Mouse (Mus musculus): ENCODE results near the gene Lhpp. TPM values are rescaled to one million over a fixed set of nuclear protein-coding genes. Genes with fewer than 3 reads are reported as not detected.

The Lhpp gene
- total RNA-seq, 2 experiments from 2014 or later, result 12.5 to 13.2 TPM

- DNase-seq, result no peak
These were observed 71.9 kb downstream of the Lhpp start for GRCm38 (mm10) chr7:132682336-132682735.

GRCm38 (mm10) chr7:132682901-132683300 lies 72.5 kb downstream of the Lhpp start:
- no peak for DNase-seq

- no peak for DNase-seq
These were observed 73.5 kb downstream of the Lhpp start for GRCm38 (mm10) chr7:132683923-132684322.

DNA sequence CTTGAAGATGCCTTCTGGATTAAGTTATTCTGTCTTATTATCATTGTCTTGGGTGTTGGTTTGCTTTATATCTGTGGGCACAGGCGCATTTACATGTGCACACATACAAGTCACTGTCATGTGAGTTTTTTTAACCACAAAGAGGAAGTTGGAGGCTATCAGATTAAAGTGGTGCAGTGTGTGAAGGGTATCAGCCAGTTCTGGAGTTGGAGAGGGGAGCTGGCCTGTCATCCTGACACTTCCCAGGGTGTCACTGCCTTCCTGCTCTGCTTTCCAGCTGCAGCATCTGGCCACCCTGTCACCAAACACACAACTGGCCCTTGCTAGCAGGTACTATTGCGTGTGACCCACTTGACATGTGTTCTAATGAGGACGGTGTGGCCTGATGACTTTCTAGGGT lies 76.1 kb downstream of the Lhpp start:
- DNase-seq, result no peak

DNA sequence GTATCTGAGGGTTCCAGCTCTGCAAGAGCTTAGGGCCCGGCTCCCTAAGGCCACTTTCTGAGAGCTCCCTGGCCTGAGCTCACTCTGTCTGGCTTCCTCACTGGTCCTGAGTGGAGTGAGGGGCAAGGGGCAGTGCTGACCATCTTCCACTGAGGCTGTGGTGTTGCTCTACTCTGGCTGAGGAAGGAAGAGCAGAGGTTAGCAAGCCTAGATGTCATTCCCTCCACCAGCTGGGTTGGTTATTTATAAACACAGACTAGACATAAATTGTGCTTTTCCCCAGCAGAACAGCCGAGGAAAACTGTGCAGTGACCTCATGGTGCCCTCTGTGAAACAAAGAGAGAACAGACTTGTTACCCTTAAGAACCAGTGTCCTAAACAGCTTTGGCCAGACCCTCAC lies 77.5 kb downstream of the Lhpp start:
- DNase-seq, result no peak

- DNase-seq, result no peak
These were observed 78.3 kb downstream of the Lhpp start for GRCm38 (mm10) chr7:132688721-132689120.

- DNase-seq, result no peak
These were observed 79.3 kb downstream of the Lhpp start for GRCm38 (mm10) chr7:132689722-132690121.

DNA sequence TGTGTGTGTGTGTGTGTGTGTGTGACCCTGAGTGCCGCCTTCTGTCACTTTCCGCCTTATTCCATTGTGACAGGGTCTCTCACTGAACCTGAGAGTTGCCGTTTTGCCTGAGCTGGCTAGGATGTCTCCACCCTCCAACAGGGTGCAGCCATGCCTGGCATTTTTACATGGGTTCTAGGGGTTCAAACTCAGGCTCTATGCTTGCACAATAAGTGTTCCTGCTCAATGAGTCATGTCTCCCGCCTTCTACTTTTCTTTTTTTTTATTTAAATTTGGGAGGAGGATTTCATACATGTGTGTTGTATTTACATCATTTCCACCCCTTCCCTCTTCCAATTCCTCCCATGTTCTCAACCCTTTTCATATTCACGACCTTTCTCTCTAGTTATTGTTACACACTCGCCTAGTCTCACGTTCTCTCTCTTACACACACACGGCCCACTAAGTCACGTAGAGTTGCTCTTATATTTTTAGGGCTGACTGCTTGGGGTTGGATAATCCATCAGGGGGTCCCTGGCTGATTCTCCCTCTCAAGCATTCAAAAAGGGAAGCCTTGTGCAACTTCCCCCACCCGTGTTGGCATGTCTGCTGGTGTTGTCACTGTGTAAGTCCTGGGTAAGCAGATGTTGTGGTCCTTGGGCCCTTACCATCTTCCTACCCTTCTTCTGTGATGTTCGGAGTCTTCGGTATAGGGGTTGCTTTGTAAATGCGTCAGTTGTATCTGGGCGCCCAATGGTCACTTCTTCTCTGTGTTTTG lies 80.5 kb downstream of the Lhpp start:
- DNase-seq, result no peak

- DNase-seq, result no peak
These were observed 82.3 kb downstream of the Lhpp start for GRCm38 (mm10) chr7:132692719-132693118.

DNA sequence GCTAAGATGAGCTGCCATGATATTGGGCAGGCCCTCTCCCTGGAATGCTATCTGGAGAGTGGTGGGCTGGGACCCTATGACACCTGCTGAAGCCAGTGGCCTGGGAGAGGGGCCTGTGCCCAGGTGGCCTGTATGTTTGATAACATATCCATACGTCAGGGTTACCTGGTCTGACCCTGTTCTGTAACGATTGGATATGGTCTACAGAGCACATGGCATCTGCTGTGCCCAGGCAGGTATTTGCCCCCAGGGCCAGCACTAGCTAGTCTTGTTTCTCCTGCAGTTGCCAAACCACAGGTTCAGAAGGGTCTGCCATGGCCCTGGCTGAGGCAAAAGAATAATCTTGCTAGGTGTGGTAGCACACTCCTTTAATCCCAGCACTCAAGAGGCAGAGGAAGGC lies 83.1 kb downstream of the Lhpp start:
- DNase-seq, result no peak

DNA sequence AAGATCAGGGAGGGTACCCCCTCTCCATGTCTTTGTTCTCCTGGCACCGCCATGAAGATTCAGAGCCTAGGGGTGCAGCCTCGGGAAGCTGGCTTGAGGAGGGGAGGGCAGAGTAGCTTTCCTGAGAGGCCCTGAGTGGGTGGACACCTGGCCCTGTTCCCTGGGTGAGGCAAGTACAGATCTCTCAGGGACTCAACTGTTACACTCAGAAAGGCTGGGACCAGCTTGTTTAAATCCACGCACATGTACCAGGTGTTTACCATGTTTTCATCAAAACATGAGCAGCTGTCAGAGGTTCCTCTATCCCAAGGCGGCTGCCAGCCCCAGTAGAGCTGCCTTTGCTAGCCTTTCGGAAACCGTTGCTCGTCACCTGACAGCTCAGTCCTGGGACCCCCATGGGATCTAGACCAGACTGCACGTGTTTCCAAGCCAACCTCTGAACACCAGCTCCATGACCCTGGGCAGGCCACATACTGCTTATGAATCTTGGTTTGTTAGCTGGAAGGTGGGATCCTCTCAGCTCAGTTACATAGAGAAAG lies 86.9 kb downstream of the Lhpp start:
- no peak for DNase-seq

DNA sequence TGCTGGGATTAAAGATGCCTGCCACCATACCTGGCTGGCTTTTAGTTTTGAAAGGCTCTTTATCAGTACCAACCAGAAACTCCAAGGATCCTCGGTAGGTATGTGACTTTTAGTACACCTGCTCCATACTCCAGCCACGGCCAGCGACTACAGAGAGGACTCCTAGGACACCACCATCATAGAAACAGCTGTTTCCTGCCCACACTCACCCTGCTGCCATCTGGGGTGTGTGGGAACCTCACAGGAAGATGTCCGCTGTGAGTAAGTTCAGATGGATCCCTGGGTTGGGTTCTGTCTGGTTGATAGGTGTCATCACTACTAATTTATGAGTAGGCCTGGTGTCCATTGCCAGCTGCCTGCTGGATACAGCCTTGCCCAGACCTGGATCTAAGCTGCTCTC lies 88.3 kb downstream of the Lhpp start:
- no peak for DNase-seq

- DNase-seq, result no peak
These were observed 88.7 kb downstream of the Lhpp start for GRCm38 (mm10) chr7:132699165-132699564.

GRCm38 (mm10) chr7:132699639-132700038 lies 89.2 kb downstream of the Lhpp start:
- DNase-seq, result no peak

GRCm38 (mm10) chr7:132700107-132700506 lies 89.7 kb downstream of the Lhpp start:
- DNase-seq, result no peak

GRCm38 (mm10) chr7:132701412-132701811 lies 91.0 kb downstream of the Lhpp start:
- DNase-seq, result no peak

GRCm38 (mm10) chr7:132702024-132702423 lies 91.6 kb downstream of the Lhpp start:
- no peak for DNase-seq

DNA sequence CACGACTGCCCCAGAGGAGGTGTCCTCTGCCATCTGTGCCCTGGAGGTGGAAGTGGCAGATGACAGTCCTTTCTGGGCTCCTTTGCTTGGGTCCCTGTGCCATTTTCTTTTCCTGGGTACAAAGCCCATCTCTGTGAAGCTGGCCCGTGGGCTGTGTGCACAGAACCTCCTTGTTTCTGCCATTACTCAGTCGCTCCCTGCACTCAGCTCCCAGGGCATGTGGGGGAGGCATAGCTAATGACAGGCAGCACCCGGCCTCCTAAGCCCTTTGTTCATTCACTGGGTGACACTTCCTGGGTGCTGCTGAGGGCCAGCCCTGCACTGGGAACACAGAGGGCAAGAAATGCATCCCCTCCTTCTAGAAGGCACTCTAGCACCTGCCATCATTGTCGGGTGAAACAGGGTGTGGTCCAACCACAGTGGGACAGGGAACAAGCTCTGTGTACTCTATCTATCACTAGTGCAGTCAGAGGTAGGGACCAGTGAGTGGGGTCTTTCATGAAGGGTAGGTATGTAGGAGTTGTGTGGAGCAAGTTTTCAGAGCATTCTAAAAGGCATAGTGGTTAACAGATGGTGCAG lies 92.1 kb downstream of the Lhpp start:
- DNase-seq, result no peak

- no peak for DNase-seq
These were observed 93.3 kb downstream of the Lhpp start for GRCm38 (mm10) chr7:132703515-132704309.

GRCm38 (mm10) chr7:132704310-132704875 lies 94.0 kb downstream of the Lhpp start:
- DNase-seq, result no peak

DNA sequence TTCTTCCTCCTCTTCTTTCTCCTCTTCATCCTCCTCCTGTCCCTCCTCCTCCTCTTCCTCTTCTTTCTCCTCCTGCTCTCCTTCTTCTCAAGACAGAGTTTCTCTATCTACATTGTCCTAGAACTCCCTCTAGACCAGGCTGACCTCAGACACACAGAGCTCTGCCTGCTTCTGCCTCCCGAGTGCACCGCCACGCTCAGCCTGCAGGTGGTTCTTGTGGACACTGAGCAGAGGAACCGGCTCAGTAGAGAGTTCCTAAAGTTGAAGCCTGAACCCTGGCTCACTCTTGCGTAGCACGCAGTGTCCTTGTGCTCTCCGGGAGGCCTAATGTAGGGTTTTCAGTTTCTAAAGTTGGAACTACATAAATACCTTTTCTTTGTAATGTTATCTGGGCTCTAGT lies 94.7 kb downstream of the Lhpp start:
- no peak for DNase-seq

- DNase-seq, result no peak
These were observed 101.1 kb downstream of the Lhpp start for GRCm38 (mm10) chr7:132711579-132711978.

All from gastrocnemius, postnatal 25 days (tissue).